Mouse (Mus musculus): ENCODE measurements around the gene Mfap1a. TPM values are rescaled to one million over a fixed set of nuclear protein-coding genes. Genes with fewer than 3 reads are reported as not detected.

Gene Mfap1a
- total RNA-seq, 2 experiments from 2014 or later, result 31.3 to 32.2 TPM

- DNase-seq (ENCODE audit: low spot score in 2 of 2), result no peak
Observed at GRCm38 (mm10) chr2:121443068-121443349, 63.5 kb downstream of the Mfap1a start.

GRCm38 (mm10) chr2:121442259-121443067, 64.0 kb downstream of the Mfap1a start:
- no peak for DNase-seq (ENCODE audit: low spot score in 2 of 2)

Small RNA genes lying within 50 kb of the gene (microRNA-seq; reads per million reads assigned to microRNA genes)
- gene Gm22953, result 0 reads per million in 2 experiments

Other genes with a start within 250 kb of the Mfap1a start
- gene Trp53bp1, start 235.3 kb downstream of the Mfap1a start, total RNA-seq (2021), result 100 to 1,000 TPM; 140 to 152 TPM
- gene Map1a, start 217.1 kb downstream of the Mfap1a start, total RNA-seq (2021), result 100 to 1,000 TPM; 472 to 505 TPM
- gene Ppip5k1, start 151.3 kb downstream of the Mfap1a start, total RNA-seq (2021), result 10 to 100 TPM; 69.1 to 74.4 TPM
- gene Ckmt1, start 149.0 kb downstream of the Mfap1a start, total RNA-seq (2021), result 100 to 1,000 TPM; 333 to 351 TPM
- gene Strc, start 119.5 kb downstream of the Mfap1a start, total RNA-seq (2021), result under 1 TPM; 0.09 to 0.31 TPM
- gene Pdia3, start 92.9 kb downstream of the Mfap1a start, total RNA-seq (2021), result 100 to 1,000 TPM; 194 to 224 TPM
- gene Catsper2, start 92.9 kb downstream of the Mfap1a start, total RNA-seq (2021), result 1 to 10 TPM; 4.1 to 4.6 TPM
- not detected for gene Ell3, start 62.4 kb downstream of the Mfap1a start, total RNA-seq (2021)
- gene Serf2, start 57.5 kb downstream of the Mfap1a start, total RNA-seq (2021), result 100 to 1,000 TPM; 157 to 166 TPM
- 10 to 100 TPM; 20.1 to 27.8 TPM for gene Hypk, start 53.4 kb downstream of the Mfap1a start, total RNA-seq (2021)
- under 1 TPM; 0.97 to 0.98 TPM for gene Serinc4, start 49.9 kb downstream of the Mfap1a start, total RNA-seq (2021)
- 10 to 100 TPM; 38.0 to 40.6 TPM for gene Mfap1b, start 32.6 kb downstream of the Mfap1a start, total RNA-seq (2021)
- gene Wdr76, start 58 bp upstream of the Mfap1a start, total RNA-seq (2021), result 1 to 10 TPM; 2.0 to 2.5 TPM

All from layer of hippocampus, postnatal 14 days (tissue).